Mouse (Mus musculus) hindbrain, embryonic 14.5 days (tissue): Measurements from ENCODE around the gene Kdm4b. TPM values are rescaled to one million over a fixed set of nuclear protein-coding genes. Genes with fewer than 3 reads are reported as not detected.

Source experiments
- ATAC-seq: fragments of 200-750 bp; cut with Nextera tagmentation; 2 replicates; pipeline ENCODE4 v1.8.0; 2017; ENCODE audit warnings: moderate number of reproducible peaks, mild to moderate bottlenecking, moderate TSS enrichment, moderate library complexity; ENCODE audit not compliant: low FRiP score
- DNase-seq: peaks from one replicate; pipeline ENCODE4 v3.0.0-alpha.2; 2015; ENCODE audit warnings: low spot score
- H3K27ac ChIP-seq: fragments of 300-500 bp; sonication (generic); 2 replicates; pipeline ENCODE4 v1.5.1; 2014; ENCODE audit warnings: mild to moderate bottlenecking, moderate library complexity
- H3K27me3 ChIP-seq: fragments of 300-500 bp; sonication (generic); 2 replicates; pipeline ENCODE4 v1.6.1; 2014; ENCODE audit warnings: mild to moderate bottlenecking, low read length, mixed read lengths; ENCODE audit not compliant: control insufficient read depth, insufficient read depth
- H3K36me3 ChIP-seq: fragments of 300-500 bp; sonication (generic); replicated peaks from 2 replicates; pipeline ENCODE4 v1.6.1; 2014; ENCODE audit not compliant: control insufficient read depth, insufficient read depth
- H3K4me1 ChIP-seq: fragments of 300-500 bp; sonication (generic); replicated peaks from 2 replicates; pipeline ENCODE4 v1.6.1; 2014; ENCODE audit warnings: antibody characterized with exemption, low read length, mixed read lengths; ENCODE audit not compliant: control insufficient read depth, insufficient read depth
- H3K4me2 ChIP-seq: fragments of 300-500 bp; sonication (generic); replicated peaks from 2 replicates; pipeline ENCODE4 v1.6.1; 2014; ENCODE audit warnings: mild to moderate bottlenecking, moderate library complexity
- H3K4me3 ChIP-seq: fragments of 300-500 bp; sonication (generic); replicated peaks from 2 replicates; pipeline ENCODE4 v1.5.1; 2014; ENCODE audit warnings: mild to moderate bottlenecking, low read length
- H3K9ac ChIP-seq: fragments of 300-500 bp; sonication (generic); 2 replicates; pipeline ENCODE4 v1.6.1; 2014
- H3K9me3 ChIP-seq: fragments of 300-500 bp; sonication (generic); 2 replicates; pipeline ENCODE4 v1.6.1; 2016; ENCODE audit warnings: low read length; ENCODE audit not compliant: control insufficient read depth
- WGBS: fragments of 180-500 bp; shearing (Covaris S2); extraction: QIAGEN DNeasy Blood & Tissue Kit; methylation state at CpG from one replicate; pipeline ENCODE4 v1.1.7; 2014; 5-methylcytosine and 5-hydroxymethylcytosine counted together
- polyA plus RNA-seq: library from polyadenylated mRNA; unstranded; fragments of >200 nt; fragmentation: Nextera tagmentation; extraction: Ambion mirVana; gene quantifications from 2 replicates; pipeline ENCODE4 v1.2.1, GENCODE M21; 2014

Gene Kdm4b
- polyA plus RNA-seq, 1 experiment from 2014 or later: 64.3 TPM

DNA sequence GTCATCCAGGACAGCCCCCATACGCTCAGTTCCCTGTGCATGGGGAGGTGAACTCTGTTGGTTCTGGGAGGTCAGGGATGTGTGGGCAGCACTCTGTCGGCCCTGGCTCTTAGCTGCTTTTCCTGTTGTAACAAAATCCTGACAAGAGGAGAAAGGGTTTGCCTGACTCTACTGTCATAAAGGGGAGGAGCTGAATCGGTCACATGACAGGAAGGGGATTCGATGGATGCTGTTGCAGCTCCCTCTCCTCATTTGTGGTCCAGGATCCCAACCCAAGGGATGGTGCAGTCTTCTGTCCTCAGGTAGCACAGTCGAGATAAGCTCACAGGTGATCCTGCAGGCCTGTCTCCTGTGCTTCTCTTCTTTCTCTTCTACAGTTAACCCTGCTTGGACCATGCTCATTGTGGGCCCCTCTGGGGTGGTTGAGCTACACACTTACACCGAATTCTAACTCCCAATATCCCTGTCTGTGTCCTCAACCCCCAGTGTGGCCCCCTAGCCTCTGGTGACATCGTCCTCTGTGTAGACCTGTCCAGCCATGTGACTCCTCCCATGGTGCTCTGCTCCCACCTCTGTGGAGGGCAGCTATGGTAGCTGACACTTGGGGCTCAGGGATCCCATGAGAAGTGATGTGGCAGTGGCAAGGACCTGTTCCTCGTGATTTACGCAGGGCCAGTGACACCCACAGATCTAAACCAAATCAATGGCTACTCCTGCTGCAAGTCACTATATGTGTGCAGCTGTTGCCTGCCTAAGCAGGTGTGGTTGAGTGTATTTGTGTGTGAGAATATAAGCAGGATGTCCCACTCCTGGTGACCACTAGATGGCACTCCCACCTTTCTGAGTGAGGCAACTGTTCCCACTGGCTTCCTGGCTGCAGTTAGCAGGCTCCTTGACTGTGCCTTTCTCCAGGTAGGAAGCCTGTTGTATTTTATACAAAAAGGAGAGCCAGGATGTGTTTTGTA, 31.3 kb downstream of the Kdm4b start:
- Histone ChIP-seq H3K9me3 (no peaks in the 10 kb centered on the region), H3K9ac (no peak overlapping the region), H3K27ac (no peak overlapping the region), H3K27me3 (no peaks in the 10 kb centered on the region), H3K4me2 (no peak overlapping the region), H3K4me1 (peaks cover 12% of the 10 kb centered on the region), H3K4me3 (no peak overlapping the region), H3K36me3 (peaks cover 76% of the 10 kb centered on the region)
- ATAC-seq (peak; percentile 75), DNase-seq (peak; percentile 88)
- 78% methylated on average over 9 of the region's 9 CpGs for WGBS

DNA sequence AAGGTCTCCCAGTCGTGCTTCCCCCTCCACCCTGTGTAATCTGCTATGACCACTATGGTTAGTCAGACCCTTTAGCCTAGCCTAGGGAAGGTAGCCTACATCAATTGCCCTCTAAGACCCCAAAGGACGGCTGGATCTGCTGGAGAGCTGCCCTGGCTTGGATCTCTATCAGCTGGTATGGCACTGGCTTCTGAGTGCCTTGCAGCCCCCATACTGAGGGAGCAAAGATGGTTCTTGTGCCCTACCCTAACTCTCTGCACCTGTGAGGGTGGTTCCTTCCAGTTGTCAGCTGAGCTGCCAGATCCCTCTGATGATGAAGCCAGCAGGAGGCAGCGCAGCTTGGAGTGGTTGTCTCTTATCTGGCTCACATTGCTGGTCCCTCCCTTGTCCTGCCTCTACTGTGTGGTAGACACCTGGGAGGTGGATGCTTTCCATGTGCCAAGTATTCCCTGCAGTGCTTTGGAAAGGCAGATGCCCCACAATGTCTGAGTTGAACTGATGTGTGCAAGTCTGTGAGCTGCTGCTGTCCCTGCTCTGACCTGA, 33.4 kb downstream of the Kdm4b start:
- H3K4me2 ChIP-seq: no peak overlapping the region
- H3K4me3 ChIP-seq: no peak overlapping the region
- DNase-seq (no peak), ATAC-seq (no peak)
- H3K27ac ChIP-seq: no peak overlapping the region
- peaks cover 63% of the 10 kb centered on the region for H3K36me3 ChIP-seq
- H3K9me3 ChIP-seq: no peaks in the 10 kb centered on the region
- 89% methylated on average over 3 of the region's 3 CpGs for WGBS
- H3K4me1 ChIP-seq: peaks cover 16% of the 10 kb centered on the region
- H3K9ac ChIP-seq: no peak overlapping the region
- no peaks in the 10 kb centered on the region for H3K27me3 ChIP-seq

DNA sequence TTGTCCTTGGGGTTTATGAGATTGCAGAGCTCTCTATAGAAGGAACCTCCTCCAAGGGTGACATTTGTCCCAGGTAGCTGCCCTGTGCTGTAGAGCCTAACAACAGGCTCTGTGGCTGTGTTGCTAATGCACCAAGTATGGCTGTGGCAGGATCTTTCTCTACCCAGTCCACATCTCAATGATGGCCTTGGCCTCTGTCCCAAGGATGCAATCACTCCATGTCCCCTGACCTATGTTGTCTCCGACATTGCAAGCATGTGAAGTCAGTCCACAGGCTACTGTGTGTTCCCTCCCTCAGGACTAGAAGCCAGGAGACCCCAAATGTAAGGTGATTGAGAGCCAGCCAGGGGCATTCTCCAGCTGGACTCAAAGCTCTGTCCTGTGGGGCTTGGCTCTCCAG, 34.0 kb downstream of the Kdm4b start:
- Histone ChIP-seq H3K27ac (peak overlapping the region; percentile 34; the same call in 1 of the 2 replicates), H3K4me3 (no peak overlapping the region), H3K9me3 (no peaks in the 10 kb centered on the region), H3K27me3 (no peaks in the 10 kb centered on the region), H3K9ac (peak overlapping the region; percentile 21; the same call in 1 of the 2 replicates), H3K4me1 (peaks cover 16% of the 10 kb centered on the region), H3K4me2 (no peak overlapping the region), H3K36me3 (peaks cover 62% of the 10 kb centered on the region)
- DNase-seq (no peak), ATAC-seq (no peak)
- WGBS: 91% methylated on average over 1 of the region's 1 CpGs

DNA sequence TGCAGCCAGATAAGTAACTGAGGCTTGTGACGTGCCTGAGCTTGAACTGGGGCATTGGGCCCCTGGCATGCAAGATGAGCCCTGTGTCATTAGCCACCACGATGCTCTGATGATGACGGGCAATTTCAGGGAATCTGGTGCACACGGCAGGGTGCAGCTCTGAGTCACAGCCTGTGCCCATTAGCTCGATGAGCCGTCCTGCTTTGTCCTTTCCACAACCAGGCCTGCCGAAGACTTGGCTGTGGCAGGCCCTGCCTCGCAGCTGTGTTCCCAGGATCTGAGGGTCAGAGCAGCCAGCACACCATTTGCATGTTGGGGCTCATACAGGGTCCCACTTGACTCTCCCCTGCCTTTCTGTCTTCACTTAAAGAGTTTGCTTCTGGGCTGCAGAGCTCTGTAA, 34.6 kb downstream of the Kdm4b start:
- 42% methylated on average over 8 of the region's 8 CpGs for WGBS
- H3K4me2 ChIP-seq: no peak overlapping the region
- no peak overlapping the region for H3K4me3 ChIP-seq
- DNase-seq: no peak
- 0 out of 2 replicates have a peak overlapping the region, but pooled peaks have one; percentile 21 for H3K9ac ChIP-seq
- H3K9me3 ChIP-seq: no peaks in the 10 kb centered on the region
- no peaks in the 10 kb centered on the region for H3K27me3 ChIP-seq
- H3K36me3 ChIP-seq: peaks cover 62% of the 10 kb centered on the region
- peak overlapping the region; percentile 34 for H3K27ac ChIP-seq
- peaks cover 22% of the 10 kb centered on the region for H3K4me1 ChIP-seq
- peak; percentile 41; the same call in 1 of the 2 replicates for ATAC-seq

DNA sequence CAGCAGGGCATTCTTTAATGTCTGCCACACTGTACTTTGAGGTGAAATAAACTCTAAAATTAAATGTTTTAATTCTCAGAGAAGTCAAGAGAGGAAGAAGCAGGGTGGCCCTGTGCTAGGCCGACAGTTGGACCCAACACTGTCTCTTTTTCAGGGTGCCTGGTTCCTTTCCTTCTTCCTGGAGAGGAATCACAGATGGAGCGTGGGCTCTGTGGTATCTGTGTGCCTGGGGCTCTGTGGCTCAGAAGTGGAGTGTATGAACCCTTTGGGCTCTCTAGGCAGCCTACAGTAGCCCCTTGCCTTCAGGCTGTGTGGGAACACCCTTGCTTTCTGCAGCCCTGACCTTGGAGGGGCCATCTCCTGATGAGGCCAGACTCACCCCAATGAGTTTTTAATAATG, 35.7 kb downstream of the Kdm4b start:
- H3K27ac ChIP-seq: no peak overlapping the region
- H3K4me1 ChIP-seq: peaks cover 32% of the 10 kb centered on the region
- peaks cover 51% of the 10 kb centered on the region for H3K36me3 ChIP-seq

DNA sequence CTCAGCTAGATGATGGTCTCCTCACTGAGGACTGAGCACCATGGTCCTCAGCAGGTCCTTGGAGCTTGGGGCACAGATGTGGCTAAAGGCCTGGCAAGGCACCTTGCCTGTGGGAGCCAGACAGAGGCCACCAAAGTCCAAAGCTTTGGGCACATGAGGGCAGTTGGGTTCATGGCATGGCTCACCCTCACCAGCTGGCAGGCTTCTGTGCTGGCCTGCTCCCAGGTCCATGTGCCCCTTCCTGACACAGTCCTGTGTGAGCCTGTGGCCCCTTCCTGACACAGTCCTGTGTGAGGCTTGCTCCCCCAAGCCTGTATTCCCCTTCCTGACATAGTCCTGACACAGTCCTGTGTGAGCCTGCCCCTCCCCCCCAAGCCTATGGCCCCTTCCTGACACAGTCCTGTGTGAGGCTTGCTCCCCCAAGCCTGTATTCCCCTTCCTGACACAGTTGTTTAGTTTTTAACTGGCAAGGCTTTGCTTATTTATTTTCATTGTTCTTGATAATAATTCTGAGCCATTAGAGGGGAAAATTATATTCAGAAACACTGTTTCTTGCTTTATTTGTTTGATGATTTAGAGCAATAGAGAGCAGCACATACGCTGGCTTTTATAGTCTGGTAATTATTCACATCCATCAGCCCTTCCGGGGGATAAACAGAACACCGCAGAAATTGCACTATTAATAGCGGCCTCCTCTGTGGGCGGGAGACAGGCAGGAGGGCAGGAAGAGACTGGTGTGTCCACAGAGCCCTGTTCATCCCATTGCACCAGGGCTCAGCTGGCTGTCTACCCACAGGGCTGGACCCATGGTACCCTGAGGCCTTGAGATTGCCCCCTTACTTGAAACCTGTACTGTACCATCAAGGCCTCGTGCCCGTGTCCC, 40.2 kb downstream of the Kdm4b start:
- Histone ChIP-seq H3K9ac (no peak overlapping the region; the same call in 1 of the 2 replicates), H3K4me1 (peaks cover 32% of the 10 kb centered on the region), H3K9me3 (no peaks in the 10 kb centered on the region), H3K27ac (peak overlapping the region; percentile 71), H3K36me3 (peaks cover 55% of the 10 kb centered on the region), H3K27me3 (no peaks in the 10 kb centered on the region), H3K4me3 (no peak overlapping the region), H3K4me2 (no peak overlapping the region)
- ATAC-seq (peak; percentile 24; the same call in 1 of the 2 replicates), DNase-seq (peak; percentile 50)
- 42% methylated on average over 7 of the region's 7 CpGs for WGBS

More for the DNA sequence above, 35.7 kb downstream of the Kdm4b start:
- H3K4me2 ChIP-seq: no peak overlapping the region
- WGBS: 91% methylated on average over 2 of the region's 2 CpGs
- no peak overlapping the region for H3K9ac ChIP-seq
- no peaks in the 10 kb centered on the region for H3K9me3 ChIP-seq
- no peak overlapping the region for H3K4me3 ChIP-seq
- no peaks in the 10 kb centered on the region for H3K27me3 ChIP-seq
- ATAC-seq (no peak), DNase-seq (no peak)

DNA sequence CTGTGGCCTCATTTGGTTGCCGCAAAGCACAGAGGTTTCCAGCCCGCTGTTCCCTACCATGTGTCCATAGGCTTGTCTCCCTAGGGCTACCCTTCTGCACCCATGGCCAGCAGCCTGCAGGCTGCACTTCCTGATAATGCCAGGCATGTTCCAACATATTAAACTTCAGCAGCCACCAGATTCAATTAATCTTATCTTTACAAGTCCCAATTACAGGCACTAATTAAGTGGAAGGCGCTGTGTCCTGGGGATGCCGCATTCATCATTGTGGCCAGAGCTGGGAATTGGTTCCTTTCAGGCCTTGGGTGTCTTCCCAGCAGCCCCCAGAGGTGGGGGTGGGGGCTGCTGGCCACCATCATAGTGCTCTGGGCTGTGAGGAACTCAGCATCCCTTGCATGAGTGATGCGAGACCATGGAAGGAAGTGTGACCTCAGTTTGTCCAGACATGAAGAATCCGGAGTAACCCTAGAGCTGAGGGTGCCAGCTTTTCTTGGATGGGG, 42.5 kb downstream of the Kdm4b start:
- Histone ChIP-seq H3K4me2 (no peak overlapping the region), H3K4me1 (peaks cover 40% of the 10 kb centered on the region), H3K36me3 (peaks cover 63% of the 10 kb centered on the region), H3K4me3 (no peak overlapping the region), H3K27ac (peak overlapping the region; percentile 29; the same call in 1 of the 2 replicates), H3K9me3 (no peaks in the 10 kb centered on the region), H3K9ac (0 out of 2 replicates have a peak overlapping the region, but pooled peaks have one; percentile 5), H3K27me3 (no peaks in the 10 kb centered on the region)
- 77% methylated on average over 6 of the region's 6 CpGs for WGBS
- ATAC-seq (no peak), DNase-seq (no peak)

DNA sequence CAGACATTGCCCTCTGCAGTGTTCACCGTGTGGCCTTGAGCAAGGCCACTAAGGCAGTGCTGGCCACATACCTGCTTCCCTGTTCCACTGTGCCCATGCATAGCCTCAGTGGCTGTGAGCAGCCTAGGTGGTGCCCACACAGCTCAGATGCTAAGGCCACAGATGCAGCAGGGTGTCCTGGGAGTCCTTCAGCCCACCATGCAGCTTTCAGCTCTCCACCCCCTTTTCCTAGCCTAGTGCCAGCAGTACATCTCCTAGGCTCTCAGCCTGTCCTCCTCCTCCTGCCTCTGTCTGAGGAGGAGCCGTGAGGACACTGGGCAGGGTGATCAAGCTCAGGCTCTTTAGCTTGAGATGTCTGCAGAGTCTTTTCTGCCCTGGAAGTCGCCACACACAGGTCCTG, 44.2 kb downstream of the Kdm4b start:
- ATAC-seq (no peak), DNase-seq (no peak)
- no peak overlapping the region for H3K27ac ChIP-seq
- WGBS: 93% methylated on average over 3 of the region's 3 CpGs
- H3K36me3 ChIP-seq: peaks cover 63% of the 10 kb centered on the region
- H3K27me3 ChIP-seq: no peaks in the 10 kb centered on the region
- no peak overlapping the region for H3K4me2 ChIP-seq
- H3K4me1 ChIP-seq: peaks cover 48% of the 10 kb centered on the region
- no peak overlapping the region for H3K4me3 ChIP-seq
- H3K9me3 ChIP-seq: no peaks in the 10 kb centered on the region
- H3K9ac ChIP-seq: no peak overlapping the region
